Mouse (Mus musculus) left cerebral cortex, adult 11 months (tissue): ENCODE data around the gene Angptl2.

Experiments
- DNase-seq: peaks from one replicate; pipeline ENCODE4 v3.0.0; 2022; ENCODE audit warnings: low spot score

Angptl2 gene

DNA sequence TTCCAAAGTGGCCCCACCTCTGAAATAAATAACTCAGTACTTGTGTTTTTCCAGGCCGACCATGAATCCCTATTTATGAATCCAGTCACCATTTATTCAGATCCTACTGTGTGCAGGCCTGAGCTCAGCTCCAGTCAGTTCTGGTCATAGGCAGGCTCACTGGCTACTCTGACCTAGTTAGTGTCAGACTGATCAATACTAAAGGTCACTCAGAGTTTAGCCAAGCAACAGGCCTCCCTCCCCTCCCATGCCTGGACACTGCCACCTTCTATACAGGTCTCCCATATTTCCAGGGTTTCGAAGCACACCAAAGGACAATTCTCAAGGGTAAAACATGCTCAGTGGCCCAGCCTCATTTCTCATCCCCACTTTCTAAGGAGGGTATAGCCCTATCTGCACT is 54.7 kb downstream of the Angptl2 start:
- no peak for DNase-seq

DNA sequence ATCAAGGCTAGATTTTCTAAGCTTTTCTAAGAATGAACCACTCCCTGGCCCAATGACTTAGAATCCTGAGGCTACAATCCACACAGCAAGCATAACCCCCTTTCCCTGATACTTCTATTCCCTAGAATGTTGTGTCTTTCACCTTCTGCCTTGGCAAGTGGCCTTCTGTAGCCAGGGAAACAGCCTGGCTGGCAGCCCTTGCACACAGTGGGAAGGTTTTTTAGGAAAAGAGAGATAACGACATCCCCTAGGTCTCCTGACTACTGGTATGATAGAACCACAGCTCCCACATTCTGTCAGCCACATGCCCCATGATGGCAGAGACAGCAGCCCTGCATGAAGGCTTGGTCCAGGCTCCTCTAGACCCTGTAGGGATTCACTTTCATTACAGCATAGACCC is 55.6 kb downstream of the Angptl2 start:
- DNase-seq, result no peak

DNA sequence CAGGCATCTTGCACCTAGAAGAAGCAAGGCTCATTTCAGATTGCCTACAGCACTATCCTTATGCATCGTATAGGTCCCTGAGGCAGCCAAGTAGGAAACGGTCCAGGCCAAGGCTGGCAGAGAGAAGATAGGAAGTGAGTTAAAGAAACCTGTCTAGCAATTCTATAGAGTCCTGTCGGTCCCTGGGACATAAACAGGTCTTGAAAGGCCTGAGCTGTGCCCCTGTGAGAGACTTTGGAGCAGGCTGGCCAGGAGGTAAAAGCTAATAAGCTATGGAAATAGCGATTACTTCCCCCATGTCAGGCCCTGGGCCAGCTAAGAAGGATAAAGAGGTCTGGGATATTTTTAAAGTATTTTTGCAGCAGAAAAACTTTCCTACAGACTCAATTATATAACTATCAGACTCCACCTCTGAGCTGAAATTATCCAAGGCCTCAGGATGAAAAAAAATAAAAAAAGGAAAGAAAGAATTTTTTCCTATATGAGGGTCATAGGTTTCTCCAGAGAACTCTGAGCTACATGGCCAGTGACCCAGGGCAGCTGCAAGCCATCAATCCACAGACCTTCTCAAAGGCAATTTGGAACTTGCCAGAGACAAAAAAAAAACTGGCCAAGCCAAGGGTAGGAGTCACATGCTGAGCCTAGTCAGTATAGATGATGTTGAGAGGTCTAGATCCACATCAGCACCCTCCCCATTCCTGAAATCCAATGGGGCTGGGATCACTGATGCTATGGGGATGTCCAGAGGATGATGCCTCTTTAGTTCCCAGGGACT is 57.0 kb downstream of the Angptl2 start:
- no peak for DNase-seq

DNA sequence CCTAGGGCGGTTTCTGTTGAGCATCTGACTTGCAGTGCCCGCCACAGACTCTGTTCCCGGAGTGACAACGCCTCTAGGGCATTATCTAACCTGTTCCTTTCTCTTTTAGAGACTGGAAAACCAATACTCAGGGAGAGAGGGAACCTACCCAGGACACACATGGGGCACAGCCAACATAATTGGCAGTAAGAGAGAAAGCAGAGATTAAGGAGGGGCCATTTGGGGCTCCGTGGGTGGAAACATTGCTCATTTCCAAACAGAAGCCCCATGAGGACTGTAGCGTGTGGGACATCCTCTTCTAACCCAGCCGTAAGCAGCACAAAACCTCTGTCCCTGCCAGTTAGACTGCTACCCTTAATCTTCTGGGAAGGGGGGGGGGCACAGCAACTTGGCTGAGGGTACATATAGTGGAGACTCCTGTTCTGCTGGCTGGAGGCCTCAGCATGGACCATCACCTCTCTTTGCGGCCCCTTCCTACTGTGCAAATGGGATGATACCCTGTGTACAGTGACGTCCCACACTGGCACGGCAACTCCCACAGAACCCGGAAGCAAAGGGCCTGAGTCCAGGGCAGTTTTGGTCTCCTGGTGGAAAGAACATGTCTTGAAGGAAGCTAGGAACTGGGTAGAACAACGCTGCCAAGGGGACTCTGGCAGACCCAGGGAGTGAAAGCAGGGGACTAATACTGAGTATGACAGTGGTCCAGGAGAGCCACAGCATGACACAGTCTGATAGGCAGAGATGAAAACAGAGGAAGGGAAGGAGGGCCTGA is 59.0 kb downstream of the Angptl2 start:
- no peak for DNase-seq

DNA sequence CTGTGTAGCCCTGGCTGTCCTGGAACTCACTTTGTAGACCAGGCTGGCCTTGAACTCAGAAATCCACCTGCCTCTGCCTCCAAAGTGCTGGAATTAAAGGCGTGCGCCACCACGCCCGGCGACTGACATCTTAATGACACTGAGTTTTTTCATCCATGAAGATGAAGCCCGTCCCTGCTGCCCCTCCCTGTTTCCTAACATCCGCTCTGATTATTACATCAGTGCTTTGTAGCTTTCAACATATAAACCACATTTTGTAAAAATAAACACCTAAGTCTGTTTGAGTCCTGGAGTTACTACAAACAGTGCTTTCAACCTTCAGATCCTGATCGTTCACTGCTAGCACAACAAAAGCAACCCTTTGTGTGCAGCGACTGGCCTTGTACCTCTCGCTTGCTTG is 63.9 kb downstream of the Angptl2 start:
- no peak for DNase-seq

DNA sequence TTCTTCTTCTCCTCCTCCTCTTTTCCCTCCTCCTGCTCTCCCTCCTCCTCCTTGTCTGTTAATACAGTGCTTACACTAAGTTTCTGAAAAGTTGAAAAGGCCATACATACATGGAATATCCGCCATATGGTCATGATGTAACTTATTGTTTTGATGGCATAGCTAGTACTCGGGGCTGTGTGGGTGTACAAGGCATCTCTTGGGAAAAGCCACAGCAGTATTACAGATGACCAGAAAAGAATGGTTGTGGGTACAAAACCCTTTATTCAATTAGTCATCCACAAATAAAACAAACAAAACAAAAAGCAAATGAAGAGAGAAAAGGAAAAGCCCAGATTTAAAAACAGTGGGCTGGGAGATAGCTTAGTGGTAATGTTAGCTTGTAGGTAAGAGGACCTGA is 64.7 kb downstream of the Angptl2 start:
- no peak for DNase-seq

DNA sequence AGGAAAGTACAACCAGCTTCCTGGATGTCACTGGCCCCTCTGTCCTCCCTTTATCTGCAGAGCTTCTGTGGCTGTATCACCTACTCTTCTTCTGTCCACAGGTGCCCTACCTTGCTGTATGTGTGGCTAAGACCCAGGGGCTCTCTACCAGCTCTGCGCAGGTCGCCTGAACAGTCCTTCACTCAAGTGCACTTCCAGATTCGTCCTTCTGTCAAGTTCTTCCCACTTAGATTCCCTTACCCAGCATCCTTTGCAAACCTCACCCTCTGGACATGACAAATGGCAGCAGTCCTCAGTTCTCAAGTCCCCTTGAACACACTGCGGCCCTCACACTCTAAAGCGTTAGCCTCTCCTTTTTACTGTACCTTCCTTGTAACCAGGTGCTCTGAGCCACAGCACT is 65.9 kb downstream of the Angptl2 start:
- no peak for DNase-seq

DNA sequence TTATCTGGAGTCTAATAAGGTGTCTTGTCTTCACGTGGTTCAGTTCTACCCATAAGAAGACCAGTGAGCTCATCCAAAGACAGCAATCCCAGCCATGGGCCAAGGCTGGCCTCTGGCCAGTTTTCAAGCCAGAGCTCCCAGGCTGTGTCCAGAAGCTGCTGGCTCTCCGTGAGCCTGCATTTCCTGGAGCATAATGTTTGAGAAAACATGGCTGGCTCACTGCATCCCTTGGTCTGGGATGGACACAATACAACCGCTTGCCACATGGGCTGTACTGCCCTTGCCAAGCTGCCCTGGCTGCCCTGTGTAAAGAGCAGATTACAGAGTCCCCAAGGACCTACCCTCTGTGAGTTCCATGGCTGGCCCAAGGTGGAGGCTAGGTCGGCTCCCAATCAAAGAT is 67.0 kb downstream of the Angptl2 start:
- no peak for DNase-seq

DNA sequence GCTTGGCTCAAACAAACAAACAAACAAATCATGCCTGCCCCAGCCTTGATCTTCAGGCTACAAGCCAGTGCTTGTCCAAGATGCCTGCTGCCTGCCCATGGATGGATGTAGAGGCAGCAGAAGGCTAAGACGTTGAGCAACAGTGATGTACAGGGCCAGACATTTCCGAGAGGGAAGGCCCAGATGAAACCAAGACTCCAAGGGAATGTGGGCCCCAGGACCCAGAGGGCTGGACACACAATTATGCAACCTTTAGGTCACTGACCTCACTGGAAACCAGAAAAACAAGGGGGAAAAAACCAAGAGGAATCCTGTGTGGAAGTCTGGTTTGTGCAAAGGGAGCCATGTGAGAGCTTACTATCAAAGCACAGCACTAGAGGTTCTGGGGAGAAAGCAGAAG is 67.8 kb downstream of the Angptl2 start:
- no peak for DNase-seq

DNA sequence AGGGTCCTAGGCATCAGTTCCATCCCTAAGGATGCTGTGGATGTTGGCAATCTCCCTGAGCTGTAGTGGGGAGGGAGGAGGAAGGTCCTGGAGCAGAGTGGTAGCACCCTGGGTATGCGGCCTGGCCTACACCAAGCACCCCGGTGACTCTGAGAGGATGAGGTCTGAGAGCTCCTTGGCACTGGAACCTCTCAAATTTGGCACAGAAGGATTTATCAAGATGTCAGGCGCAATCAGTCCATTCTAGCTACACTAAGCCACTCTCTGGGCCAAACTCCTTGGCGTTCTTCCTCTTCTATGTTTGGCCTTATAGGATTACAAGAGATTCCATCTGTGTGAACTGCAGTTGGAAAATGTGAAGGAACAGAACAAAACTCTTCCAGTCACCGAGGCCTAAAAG is 73.0 kb downstream of the Angptl2 start:
- DNase-seq, result no peak

DNA sequence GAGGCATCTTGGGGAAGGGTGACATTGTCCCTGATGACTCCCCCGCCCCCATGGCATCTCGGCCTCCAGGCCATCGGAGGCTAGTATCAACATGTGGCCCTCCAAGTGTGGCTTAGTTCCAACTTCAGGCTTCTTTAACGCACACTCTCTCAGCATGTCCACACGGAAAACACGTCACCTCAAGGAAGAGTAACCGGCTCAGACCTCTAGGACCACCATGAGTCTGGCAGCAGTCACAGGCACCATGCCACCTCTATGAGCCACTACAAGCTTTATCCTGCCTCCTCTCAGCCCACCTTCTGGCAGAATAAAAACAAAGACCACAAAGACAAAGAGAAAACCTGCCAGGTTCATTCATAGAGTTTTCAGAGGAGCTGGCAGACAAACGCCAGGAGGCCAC is 74.6 kb downstream of the Angptl2 start:
- DNase-seq, result no peak

DNA sequence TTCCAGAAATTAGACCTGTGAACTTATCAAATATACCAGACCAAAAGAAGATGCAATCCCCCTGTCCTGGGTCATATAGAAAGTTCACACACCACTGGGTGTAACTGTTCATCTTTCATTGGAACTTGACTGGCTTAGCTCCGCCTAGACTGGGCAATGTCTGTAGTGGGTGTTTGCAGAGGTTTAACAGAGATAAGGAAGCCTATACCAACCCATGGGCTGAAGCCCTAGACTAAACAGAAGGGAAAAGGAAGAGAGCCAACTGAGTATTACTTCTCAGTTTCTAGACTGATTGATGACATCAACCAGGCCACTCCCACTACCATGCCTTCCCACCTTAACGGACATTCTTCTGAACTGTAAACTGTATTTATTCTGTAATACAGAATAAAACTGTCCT is 76.2 kb downstream of the Angptl2 start:
- no peak for DNase-seq

DNA sequence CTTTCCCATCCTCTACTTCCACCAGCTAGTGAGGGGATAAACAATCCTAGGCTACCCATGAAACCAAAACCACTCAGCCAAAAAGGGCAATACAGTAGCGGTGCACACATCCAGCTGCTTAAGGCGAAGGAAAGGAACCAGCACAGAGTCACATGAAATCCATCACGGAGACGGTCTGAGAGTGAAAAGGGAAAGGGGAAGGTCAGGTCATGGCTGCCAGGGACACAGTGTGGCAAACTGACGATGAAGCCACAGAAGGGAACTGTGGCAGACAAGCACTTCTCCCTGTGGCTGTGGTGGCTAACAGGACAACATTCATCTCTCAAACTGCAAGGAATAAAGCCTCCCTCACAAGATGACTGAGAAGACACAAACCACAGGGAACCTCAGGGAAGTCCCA is 79.2 kb downstream of the Angptl2 start:
- no peak for DNase-seq
